Mouse (Mus musculus): ENCODE data around the gene Zfp821. TPM values are rescaled to one million over a fixed set of nuclear protein-coding genes. Genes with fewer than 3 reads are reported as not detected.
"Not testable (repeated sequence)": the region's sequence is repeated elsewhere in the genome, so short reads cannot be mapped to it uniquely, and the experiment has no call there.

Zfp821 gene
- polyA plus RNA-seq, 1 experiment from 2014 or later: 5.3 TPM

- peak within 1 kb of the TSS; percentile 98 for H3K4me3 ChIP-seq (ENCODE audit: low read depth, low read length)
- peak; percentile 88 for ATAC-seq (ENCODE audit: low read depth)
- no peaks in the 10 kb centered on the region for H3K9me3 ChIP-seq (replicated peaks; ENCODE audit: control insufficient read depth, low read length)
- WGBS (ENCODE audit: insufficient replicate concordance): under 1% methylated on average over 53 of the region's 59 CpGs
- H3K9ac ChIP-seq (ENCODE audit: low read depth, low read length): peak within 1 kb of the TSS; percentile 97
- peak within 1 kb of the TSS; percentile 66 for H3K27ac ChIP-seq (ENCODE audit: low read length)
- no peaks in the 10 kb centered on the region for H3K27me3 ChIP-seq (ENCODE audit: control insufficient read depth, insufficient read depth, low read depth, low read length)
- H3K4me1 ChIP-seq (ENCODE audit: control insufficient read depth, low read depth, low read length): peaks cover 13% of the 10 kb centered on the region
- H3K4me2 ChIP-seq (ENCODE audit: low read depth, low read length): peak within 1 kb of the TSS; percentile 94
- peaks cover 12% of the 10 kb centered on the region for H3K36me3 ChIP-seq (ENCODE audit: control insufficient read depth, insufficient read depth)
Observed at GRCm38 (mm10) chr8:109737237-109738048, 32.1 kb downstream of the Zfp821 start, which contains the start of gene Atxn1l. TSS of gene Atxn1l (minus strand) at chr8:109737739.

- peaks cover 13% of the 10 kb centered on the region for H3K4me1 ChIP-seq (ENCODE audit: control insufficient read depth, low read depth, low read length)
- WGBS (ENCODE audit: insufficient replicate concordance): 79% methylated on average over 1 of the region's 1 CpGs
- no peaks in the 10 kb centered on the region for H3K9me3 ChIP-seq (replicated peaks; ENCODE audit: control insufficient read depth, low read length)
- peak overlapping the region; percentile 98 for H3K4me3 ChIP-seq (ENCODE audit: low read depth, low read length)
- H3K27me3 ChIP-seq (ENCODE audit: control insufficient read depth, insufficient read depth, low read depth, low read length): no peaks in the 10 kb centered on the region
- peak overlapping the region; percentile 97 for H3K9ac ChIP-seq (ENCODE audit: low read depth, low read length)
- peak overlapping the region; percentile 94 for H3K4me2 ChIP-seq (ENCODE audit: low read depth, low read length)
- H3K36me3 ChIP-seq (ENCODE audit: control insufficient read depth, insufficient read depth): peaks cover 6% of the 10 kb centered on the region
- no peak for ATAC-seq (ENCODE audit: low read depth)
- peak overlapping the region; percentile 30; the same call in 1 of the 2 replicates for H3K27ac ChIP-seq (ENCODE audit: low read length)
Observed at GRCm38 (mm10) chr8:109738049-109738380, 32.7 kb downstream of the Zfp821 start.

GRCm38 (mm10) chr8:109747468-109748199 lies 42.3 kb downstream of the Zfp821 start:
- ATAC-seq (ENCODE audit: low read depth): no peak
- H3K9ac ChIP-seq (ENCODE audit: low read depth, low read length): no peak overlapping the region
- H3K9me3 ChIP-seq (replicated peaks; ENCODE audit: control insufficient read depth, low read length): no peaks in the 10 kb centered on the region
- no peaks in the 10 kb centered on the region for H3K27me3 ChIP-seq (ENCODE audit: control insufficient read depth, insufficient read depth, low read depth, low read length)
- H3K4me1 ChIP-seq (ENCODE audit: control insufficient read depth, low read depth, low read length): no peaks in the 10 kb centered on the region
- no peaks in the 10 kb centered on the region for H3K36me3 ChIP-seq (ENCODE audit: control insufficient read depth, insufficient read depth)
- no peak overlapping the region for H3K27ac ChIP-seq (ENCODE audit: low read length)
- H3K4me3 ChIP-seq (ENCODE audit: low read depth, low read length): no peak overlapping the region
- no peak overlapping the region for H3K4me2 ChIP-seq (ENCODE audit: low read depth, low read length)
- WGBS (ENCODE audit: insufficient replicate concordance): 68% methylated on average over 12 of the region's 12 CpGs

GRCm38 (mm10) chr8:109750274-109750673 lies 44.9 kb downstream of the Zfp821 start:
- Histone ChIP-seq H3K4me1 (ENCODE audit: control insufficient read depth, low read depth, low read length) (no peaks in the 10 kb centered on the region), H3K4me3 (ENCODE audit: low read depth, low read length) (no peak overlapping the region), H3K9ac (ENCODE audit: low read depth, low read length) (no peak overlapping the region), H3K27ac (ENCODE audit: low read length) (peak overlapping the region; percentile 42; the same call in 1 of the 2 replicates), H3K36me3 (ENCODE audit: control insufficient read depth, insufficient read depth) (no peaks in the 10 kb centered on the region), H3K27me3 (ENCODE audit: control insufficient read depth, insufficient read depth, low read depth, low read length) (no peaks in the 10 kb centered on the region), H3K4me2 (ENCODE audit: low read depth, low read length) (peak overlapping the region; percentile 5; the same call in 1 of the 2 replicates), H3K9me3 (replicated peaks; ENCODE audit: control insufficient read depth, low read length) (no peaks in the 10 kb centered on the region)
- 17% methylated on average over 5 of the region's 5 CpGs for WGBS (ENCODE audit: insufficient replicate concordance)
- ATAC-seq (ENCODE audit: low read depth): no peak

GRCm38 (mm10) chr8:109750699-109751098 lies 45.4 kb downstream of the Zfp821 start:
- Histone ChIP-seq H3K36me3 (ENCODE audit: control insufficient read depth, insufficient read depth) (no peaks in the 10 kb centered on the region), H3K4me2 (ENCODE audit: low read depth, low read length) (no peak overlapping the region), H3K9me3 (replicated peaks; ENCODE audit: control insufficient read depth, low read length) (no peaks in the 10 kb centered on the region), H3K27me3 (ENCODE audit: control insufficient read depth, insufficient read depth, low read depth, low read length) (no peaks in the 10 kb centered on the region), H3K9ac (ENCODE audit: low read depth, low read length) (no peak overlapping the region), H3K4me1 (ENCODE audit: control insufficient read depth, low read depth, low read length) (no peaks in the 10 kb centered on the region), H3K4me3 (ENCODE audit: low read depth, low read length) (no peak overlapping the region), H3K27ac (ENCODE audit: low read length) (no peak overlapping the region)
- ATAC-seq (ENCODE audit: low read depth): peak; percentile 55; the same call in 1 of the 2 replicates
- WGBS (ENCODE audit: insufficient replicate concordance): 29% methylated on average over 12 of the region's 12 CpGs

GRCm38 (mm10) chr8:109751731-109752485 lies 46.6 kb downstream of the Zfp821 start:
- Histone ChIP-seq H3K27ac (ENCODE audit: low read length) (no peak overlapping the region), H3K4me2 (ENCODE audit: low read depth, low read length) (no peak overlapping the region), H3K4me3 (ENCODE audit: low read depth, low read length) (no peak overlapping the region), H3K9ac (ENCODE audit: low read depth, low read length) (no peak overlapping the region), H3K36me3 (ENCODE audit: control insufficient read depth, insufficient read depth) (no peaks in the 10 kb centered on the region), H3K4me1 (ENCODE audit: control insufficient read depth, low read depth, low read length) (no peaks in the 10 kb centered on the region), H3K27me3 (ENCODE audit: control insufficient read depth, insufficient read depth, low read depth, low read length) (no peaks in the 10 kb centered on the region), H3K9me3 (replicated peaks; ENCODE audit: control insufficient read depth, low read length) (no peaks in the 10 kb centered on the region)
- WGBS (ENCODE audit: insufficient replicate concordance): 70% methylated on average over 20 of the region's 20 CpGs
- no peak for ATAC-seq (ENCODE audit: low read depth)

- no peak overlapping the region for H3K4me3 ChIP-seq (ENCODE audit: low read depth, low read length)
- no peaks in the 10 kb centered on the region for H3K36me3 ChIP-seq (ENCODE audit: control insufficient read depth, insufficient read depth)
- H3K9ac ChIP-seq (ENCODE audit: low read depth, low read length): no peak overlapping the region
- H3K27me3 ChIP-seq (ENCODE audit: control insufficient read depth, insufficient read depth, low read depth, low read length): no peaks in the 10 kb centered on the region
- no peak overlapping the region for H3K4me2 ChIP-seq (ENCODE audit: low read depth, low read length)
- no peak overlapping the region for H3K27ac ChIP-seq (ENCODE audit: low read length)
- H3K9me3 ChIP-seq (replicated peaks; ENCODE audit: control insufficient read depth, low read length): no peaks in the 10 kb centered on the region
- no peak for ATAC-seq (ENCODE audit: low read depth)
- H3K4me1 ChIP-seq (ENCODE audit: control insufficient read depth, low read depth, low read length): no peaks in the 10 kb centered on the region
- 69% methylated on average over 8 of the region's 8 CpGs for WGBS (ENCODE audit: insufficient replicate concordance)
Observed at GRCm38 (mm10) chr8:109754696-109755095, 49.4 kb downstream of the Zfp821 start.

- not testable (repeated sequence) for H3K9ac ChIP-seq (ENCODE audit: low read depth, low read length); H3K4me2 ChIP-seq (ENCODE audit: low read depth, low read length); H3K36me3 ChIP-seq (ENCODE audit: control insufficient read depth, insufficient read depth); H3K27ac ChIP-seq (ENCODE audit: low read length); ATAC-seq (ENCODE audit: low read depth); H3K4me3 ChIP-seq (ENCODE audit: low read depth, low read length); H3K9me3 ChIP-seq (replicated peaks; ENCODE audit: control insufficient read depth, low read length); H3K27me3 ChIP-seq (ENCODE audit: control insufficient read depth, insufficient read depth, low read depth, low read length); H3K4me1 ChIP-seq (ENCODE audit: control insufficient read depth, low read depth, low read length)
- WGBS (ENCODE audit: insufficient replicate concordance): 54% methylated on average over 4 of the region's 4 CpGs
Observed at GRCm38 (mm10) chr8:109755554-109755953, 50.2 kb downstream of the Zfp821 start.
